Mouse (Mus musculus): ENCODE data around the gene Lim2.

GRCm38 (mm10) chr7:43436341-43437255, 9.1 kb downstream of the Lim2 start, which contains the start of gene Nkg7:
- TF ChIP-seq CTCF (IDR thresholded peaks at IDR 0.05; ENCODE audit: low read depth, low read length) (no peak), POLR2AphosphoS5 (IDR thresholded peaks at IDR 0.05; ENCODE audit: insufficient replicate concordance, low read depth, low read length) (no peak)

Measured in G1E (cell line).